Mouse (Mus musculus): ENCODE data around the gene Ipo4. TPM values are rescaled to one million over a fixed set of nuclear protein-coding genes. Genes with fewer than 3 reads are reported as not detected.
A peak's percentile ranks its signal among the peaks of the same experiment; 100 is the strongest.

Gene Ipo4
- 119 and 126 TPM in 2 replicates for polyA plus RNA-seq (2015; fragmentation: Nextera tagmentation; extraction: Ambion mirVana)

DNA sequence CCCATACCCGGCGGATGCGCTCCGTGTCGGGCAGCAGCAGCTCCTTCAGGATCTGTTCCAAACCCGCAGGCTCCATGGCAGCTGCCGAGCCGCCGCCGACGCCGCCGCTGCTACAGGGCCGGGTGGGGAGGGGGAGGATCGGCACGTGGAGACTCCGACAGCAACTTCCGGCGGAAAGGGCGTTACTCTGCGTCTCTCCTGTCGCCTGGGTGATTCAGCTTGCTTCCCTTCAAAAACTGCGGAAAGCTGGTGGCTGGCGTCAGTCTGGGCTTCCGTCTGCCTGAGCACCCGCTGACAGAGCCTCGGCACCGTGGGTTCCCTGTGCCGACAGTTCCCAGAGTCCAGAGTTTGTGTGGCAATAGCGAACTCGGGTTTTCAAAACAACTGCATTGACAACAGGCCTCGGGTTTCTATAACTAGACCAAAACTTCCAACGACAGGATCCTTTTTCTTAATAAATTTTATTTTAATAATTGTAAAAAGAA lies at the start of gene Ipo4:
Gene Ipo4 (minus strand): TSS at position 435 of the 485 bp plus-strand sequence.
- Histone ChIP-seq H3K27me3 (no peaks in the 10 kb centered on the region), H3K27ac (replicated peaks) (peak within 1 kb of the TSS; percentile 84), H3K4me3 (peak within 1 kb of the TSS; percentile 85), H3K36me3 (peaks cover 70% of the 10 kb centered on the region), H3K9me3 (no peaks in the 10 kb centered on the region), H3K4me2 (peak within 1 kb of the TSS; percentile 95), H3K9ac (peak within 1 kb of the TSS; percentile 90), H3K4me1 (replicated peaks) (peaks cover 25% of the 10 kb centered on the region)
- ATAC-seq (ENCODE audit: low FRiP score, low read depth): peak; percentile 89
- 2% methylated on average over 33 of the region's 33 CpGs for WGBS

DNA sequence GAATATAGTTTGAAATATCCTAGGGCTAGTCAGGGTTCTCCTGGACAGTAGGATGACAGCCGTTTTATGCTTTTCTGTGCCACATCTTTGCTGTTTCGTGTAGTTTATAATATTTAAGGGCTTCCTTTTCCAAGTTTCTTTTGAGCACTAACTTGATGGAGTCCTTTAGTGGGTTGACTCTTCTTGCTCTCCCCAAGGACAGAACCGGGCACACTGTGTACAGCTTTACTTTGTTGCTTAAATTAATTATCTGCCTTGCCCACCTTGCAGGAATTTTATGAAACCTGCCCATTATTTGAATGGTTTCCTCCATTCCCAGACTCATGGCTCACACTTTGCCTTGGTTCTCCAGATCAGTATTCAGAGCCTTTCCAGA lies 46.3 kb upstream of the Ipo4 start:
- no peak; the same call in 1 of the 2 replicates for ATAC-seq (ENCODE audit: low FRiP score, low read depth)
- Histone ChIP-seq H3K27ac (replicated peaks) (peak overlapping the region; percentile 81), H3K4me1 (replicated peaks) (peaks cover 13% of the 10 kb centered on the region), H3K27me3 (no peaks in the 10 kb centered on the region), H3K36me3 (peaks cover 26% of the 10 kb centered on the region), H3K9me3 (no peaks in the 10 kb centered on the region), H3K9ac (peak overlapping the region; percentile 38), H3K4me3 (peak overlapping the region; percentile 78), H3K4me2 (peak overlapping the region; percentile 90)
- 12% methylated on average over 3 of the region's 3 CpGs for WGBS

DNA sequence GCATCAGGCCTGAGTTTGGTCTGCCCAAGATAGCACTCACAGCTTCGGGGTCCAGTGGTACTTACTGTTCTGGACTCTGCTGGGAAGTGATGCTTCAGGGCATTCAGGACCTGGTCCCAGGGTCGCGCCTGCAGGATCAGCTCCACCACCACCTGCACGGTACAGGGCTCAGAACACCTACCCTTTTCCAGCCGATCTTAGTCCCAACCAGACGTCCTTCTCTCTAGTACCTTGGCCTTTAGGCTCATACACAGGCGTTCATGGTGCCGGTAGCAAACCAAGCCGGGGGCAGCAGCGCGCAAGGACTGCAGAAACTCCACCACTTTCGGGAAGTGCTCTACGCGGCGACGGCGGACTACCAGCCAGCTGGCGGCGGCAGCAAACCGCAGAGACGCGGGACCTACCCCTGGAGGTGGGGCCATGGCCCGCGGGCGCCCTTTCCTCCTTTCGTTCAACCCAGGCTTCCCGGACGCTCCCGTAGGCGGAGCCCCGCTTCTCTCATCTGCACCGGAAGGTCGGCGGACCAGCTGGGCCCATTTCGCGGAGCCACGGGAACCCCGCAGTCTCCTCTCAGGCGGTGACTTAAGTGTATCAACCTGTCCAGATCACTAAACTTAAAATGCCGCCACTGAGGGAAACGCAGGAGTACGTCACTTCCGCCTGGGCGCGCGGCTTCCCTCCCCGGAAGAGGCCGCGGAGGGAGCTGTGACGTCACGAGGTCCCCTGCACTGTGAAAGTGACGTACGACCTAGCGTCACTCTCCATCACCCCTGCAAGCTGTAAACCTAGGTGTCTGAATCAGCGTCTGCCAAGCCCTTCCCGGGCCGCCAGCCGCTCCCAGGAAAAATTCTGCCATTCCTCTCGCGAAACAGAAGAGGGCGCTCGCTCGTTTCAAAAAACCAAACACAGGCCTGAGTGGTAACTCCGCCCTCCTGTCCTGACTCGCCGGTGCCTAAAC lies 45.7 kb upstream of the Ipo4 start, which contains the start of gene Tinf2:
Gene Tinf2 (minus strand): TSS at position 661 of the 958 bp plus-strand sequence.
- Histone ChIP-seq H3K4me2 (peak within 1 kb of the TSS; percentile 90), H3K9me3 (no peaks in the 10 kb centered on the region), H3K9ac (peak within 1 kb of the TSS; percentile 59), H3K4me3 (peak within 1 kb of the TSS; percentile 78), H3K4me1 (replicated peaks) (peaks cover 13% of the 10 kb centered on the region), H3K27ac (replicated peaks) (peak within 1 kb of the TSS; percentile 81), H3K36me3 (peaks cover 32% of the 10 kb centered on the region), H3K27me3 (no peaks in the 10 kb centered on the region)
- WGBS: under 1% methylated on average over 66 of the region's 66 CpGs
- ATAC-seq (ENCODE audit: low FRiP score, low read depth): peak; percentile 99

DNA sequence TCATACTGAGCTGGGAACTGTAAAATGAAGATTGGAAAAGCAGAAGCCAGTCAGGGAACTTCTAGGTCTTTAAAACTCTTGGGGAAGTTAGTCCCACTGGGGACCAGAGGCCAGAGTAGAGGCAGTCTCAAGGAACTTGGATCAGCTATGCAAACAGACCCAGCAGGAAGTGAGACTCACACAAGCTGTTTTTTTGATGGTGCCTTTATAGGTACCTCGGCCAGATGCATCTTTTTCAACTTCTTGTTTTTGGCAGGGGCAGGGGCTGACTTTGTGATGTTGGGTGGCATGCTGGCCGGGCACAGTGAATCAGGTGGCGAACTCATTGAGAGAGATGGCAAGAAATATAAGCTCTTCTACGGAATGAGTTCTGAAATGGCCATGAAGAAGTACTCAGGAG lies 41.9 kb upstream of the Ipo4 start:
- 93% methylated on average over 4 of the region's 4 CpGs for WGBS
- H3K9ac ChIP-seq: no peak overlapping the region

DNA sequence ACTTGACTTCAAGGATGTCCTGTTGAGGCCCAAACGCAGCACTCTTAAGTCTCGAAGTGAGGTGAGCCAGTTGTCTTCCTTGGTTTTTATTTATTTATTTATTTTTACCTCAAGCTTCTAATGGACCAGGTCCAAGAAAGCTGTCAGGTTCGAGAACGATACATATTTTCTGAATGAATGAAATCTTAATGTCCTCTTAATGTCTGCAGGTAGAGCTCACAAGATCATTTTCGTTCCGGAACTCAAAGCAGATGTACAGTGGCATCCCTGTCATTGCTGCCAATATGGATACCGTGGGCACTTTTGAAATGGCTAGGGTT lies 36.9 kb upstream of the Ipo4 start:
- peak overlapping the region; percentile 93; the same call in 1 of the 2 replicates for H3K27ac ChIP-seq (replicated peaks)
- WGBS: 88% methylated on average over 7 of the region's 7 CpGs

More for the DNA sequence above, 41.9 kb upstream of the Ipo4 start:
- H3K36me3 ChIP-seq: peaks cover 45% of the 10 kb centered on the region
- no peak overlapping the region for H3K27ac ChIP-seq (replicated peaks)
- no peak overlapping the region for H3K4me3 ChIP-seq
- ATAC-seq (ENCODE audit: low FRiP score, low read depth): no peak
- H3K4me1 ChIP-seq (replicated peaks): peaks cover 18% of the 10 kb centered on the region
- no peaks in the 10 kb centered on the region for H3K9me3 ChIP-seq
- H3K27me3 ChIP-seq: no peaks in the 10 kb centered on the region
- H3K4me2 ChIP-seq: no peak overlapping the region

DNA sequence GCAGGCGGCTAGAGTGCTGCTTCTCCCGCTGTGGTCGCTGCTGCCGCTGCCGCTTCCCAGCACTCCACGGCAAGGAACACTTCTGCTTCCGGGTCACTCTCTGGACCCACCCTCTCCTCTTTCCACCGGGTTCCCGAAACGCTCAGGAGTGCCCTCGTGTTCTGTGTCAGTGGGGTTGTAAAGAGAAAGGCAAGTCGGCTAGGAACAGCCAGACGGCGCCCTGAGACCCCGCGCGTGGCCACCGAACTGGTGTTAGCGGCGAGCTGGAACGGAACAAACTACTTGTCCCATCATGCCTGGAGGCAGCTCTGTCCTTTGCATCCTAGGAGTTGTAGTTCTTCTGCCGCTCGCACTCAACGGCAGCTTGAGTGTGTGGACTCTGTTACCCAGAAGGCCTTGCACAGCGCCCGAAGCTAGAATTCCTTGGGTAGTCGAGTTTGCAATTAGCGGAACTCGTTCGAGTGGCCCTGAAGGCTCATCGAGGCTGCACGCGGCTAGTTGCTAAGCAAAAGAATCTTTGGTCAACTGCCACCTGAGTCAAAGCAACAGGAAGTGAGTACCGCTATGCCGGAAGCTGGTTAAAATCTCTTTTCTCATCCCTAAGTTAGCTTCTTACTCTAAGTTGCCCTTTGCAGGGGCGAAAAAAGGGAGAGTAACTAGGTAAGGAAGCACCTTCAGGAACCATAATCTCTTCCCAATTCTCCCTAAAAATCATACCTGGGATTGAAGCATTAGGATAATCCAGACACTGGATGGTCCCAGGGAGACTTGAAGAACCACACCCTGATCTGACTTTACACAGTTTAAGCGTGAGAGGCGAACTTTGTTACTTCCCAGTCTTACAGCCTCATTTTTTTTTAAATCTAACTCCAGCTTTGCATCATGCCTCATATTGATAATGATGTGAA lies 36.3 kb upstream of the Ipo4 start, which contains the start of the genes Gmpr2 and Nedd8:
Gene Gmpr2 (plus strand): TSS at position 109 of the 908 bp plus-strand sequence.
Gene Nedd8 (minus strand): TSS at position 292 of the 908 bp plus-strand sequence.
- ATAC-seq (ENCODE audit: low FRiP score, low read depth): peak; percentile 98
- Histone ChIP-seq H3K9ac (peak within 1 kb of the TSS; percentile 67), H3K27me3 (no peaks in the 10 kb centered on the region), H3K4me2 (peak within 1 kb of the TSS; percentile 65), H3K27ac (replicated peaks) (peak within 1 kb of the TSS; percentile 93), H3K36me3 (peaks cover 21% of the 10 kb centered on the region), H3K9me3 (no peaks in the 10 kb centered on the region), H3K4me1 (replicated peaks) (peaks cover 28% of the 10 kb centered on the region), H3K4me3 (peak within 1 kb of the TSS; percentile 65)
- WGBS: under 1% methylated on average over 38 of the region's 38 CpGs

More for the DNA sequence above, 36.9 kb upstream of the Ipo4 start:
- H3K9ac ChIP-seq: peak overlapping the region; percentile 45
- H3K27me3 ChIP-seq: no peaks in the 10 kb centered on the region
- H3K4me1 ChIP-seq (replicated peaks): peaks cover 28% of the 10 kb centered on the region
- peak overlapping the region; percentile 65 for H3K4me3 ChIP-seq
- peak overlapping the region; percentile 65 for H3K4me2 ChIP-seq
- no peak for ATAC-seq (ENCODE audit: low FRiP score, low read depth)
- H3K9me3 ChIP-seq: no peaks in the 10 kb centered on the region
- peaks cover 27% of the 10 kb centered on the region for H3K36me3 ChIP-seq

DNA sequence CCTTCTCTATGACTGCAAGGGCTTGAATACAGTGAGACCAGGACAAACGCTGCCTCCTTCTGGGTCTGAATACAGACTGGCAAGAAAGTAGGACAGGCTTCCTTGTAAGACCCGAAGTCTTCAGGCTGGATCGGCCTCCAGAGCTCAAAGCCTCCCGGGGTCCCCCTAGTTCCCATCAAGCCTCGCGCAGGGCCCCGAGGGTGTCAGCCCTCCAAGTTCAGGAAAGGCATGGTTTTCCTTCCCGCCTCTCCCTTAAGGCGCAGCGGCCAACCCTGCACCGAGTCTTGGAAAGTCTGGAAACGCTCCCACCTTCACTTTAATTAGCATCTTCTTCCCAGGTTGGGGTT lies 35.7 kb upstream of the Ipo4 start:
- peak overlapping the region; percentile 65 for H3K4me3 ChIP-seq
- peaks cover 19% of the 10 kb centered on the region for H3K36me3 ChIP-seq
- H3K4me2 ChIP-seq: peak overlapping the region; percentile 65
- H3K9me3 ChIP-seq: no peaks in the 10 kb centered on the region
- WGBS: under 1% methylated on average over 12 of the region's 12 CpGs
- ATAC-seq (ENCODE audit: low FRiP score, low read depth): peak; percentile 63
- peak overlapping the region; percentile 67 for H3K9ac ChIP-seq
- peak overlapping the region; percentile 93 for H3K27ac ChIP-seq (replicated peaks)
- H3K27me3 ChIP-seq: no peaks in the 10 kb centered on the region
- H3K4me1 ChIP-seq (replicated peaks): peaks cover 28% of the 10 kb centered on the region

DNA sequence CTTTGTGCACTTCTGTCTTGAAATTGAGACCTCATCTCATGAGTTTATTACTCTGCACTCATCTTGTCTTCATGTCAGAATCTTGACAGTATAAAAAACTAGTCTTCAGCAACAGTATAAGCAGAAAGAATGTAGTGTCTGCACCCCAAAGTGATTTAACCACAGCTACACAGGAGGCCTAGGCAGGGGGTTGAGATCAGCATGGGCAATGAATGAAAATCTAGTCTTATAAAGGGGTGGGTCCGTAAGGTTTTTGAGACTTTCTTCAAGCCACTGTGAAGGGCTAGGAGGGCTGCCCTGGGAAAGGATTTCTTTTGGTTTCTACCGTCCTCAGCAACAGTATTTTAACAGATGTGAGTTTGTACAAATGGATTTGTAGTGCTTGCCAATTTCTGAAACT lies 24.9 kb upstream of the Ipo4 start:
- 35% methylated on average over 2 of the region's 2 CpGs for WGBS
- H3K27ac ChIP-seq (replicated peaks): peak overlapping the region; percentile 87
- no peaks in the 10 kb centered on the region for H3K9me3 ChIP-seq
- H3K4me3 ChIP-seq: peak overlapping the region; percentile 75
- peaks cover 35% of the 10 kb centered on the region for H3K36me3 ChIP-seq
- ATAC-seq (ENCODE audit: low FRiP score, low read depth): no peak; the same call in none of the 2 replicates
- H3K27me3 ChIP-seq: no peaks in the 10 kb centered on the region
- peak overlapping the region; percentile 58 for H3K4me2 ChIP-seq
- H3K9ac ChIP-seq: no peak overlapping the region
- H3K4me1 ChIP-seq (replicated peaks): peaks cover 14% of the 10 kb centered on the region

- peak; percentile 96 for ATAC-seq (ENCODE audit: low FRiP score, low read depth)
- Histone ChIP-seq H3K4me3 (peak within 1 kb of the TSS; percentile 75), H3K4me1 (replicated peaks) (peaks cover 14% of the 10 kb centered on the region), H3K9ac (peak within 1 kb of the TSS; percentile 69), H3K27ac (replicated peaks) (peak within 1 kb of the TSS; percentile 87), H3K4me2 (peak within 1 kb of the TSS; percentile 58), H3K36me3 (peaks cover 35% of the 10 kb centered on the region), H3K27me3 (no peaks in the 10 kb centered on the region), H3K9me3 (no peaks in the 10 kb centered on the region)
- under 1% methylated on average over 39 of the region's 39 CpGs for WGBS
Measured at GRCm38 (mm10) chr14:55659960-55660573, 24.3 kb upstream of the Ipo4 start, which contains the start of gene Mdp1. Mdp1 (minus strand) TSS chr14:55660508.

DNA sequence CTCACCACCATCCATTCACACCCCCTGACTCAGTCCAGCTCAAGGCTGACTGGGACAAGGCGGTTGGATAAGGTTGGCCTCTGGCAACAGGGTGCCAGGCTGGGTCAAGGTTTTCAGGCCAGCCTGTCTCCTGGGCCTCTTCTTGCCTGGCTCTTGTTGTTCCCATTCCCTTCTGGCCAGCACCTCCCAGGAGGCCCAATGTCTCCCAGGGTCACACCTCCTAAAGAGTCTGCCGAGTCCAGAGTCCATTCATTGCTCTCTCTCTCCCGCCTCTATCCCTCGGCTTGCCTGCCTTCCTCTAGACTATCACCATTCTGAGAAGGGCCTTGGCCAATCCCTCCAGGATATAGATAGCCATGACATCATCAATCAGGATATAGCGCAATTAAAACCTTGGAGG lies 22.3 kb upstream of the Ipo4 start:
- H3K4me2 ChIP-seq: no peak overlapping the region
- no peak overlapping the region for H3K4me3 ChIP-seq
- 96% methylated on average over 5 of the region's 5 CpGs for WGBS
- no peak overlapping the region for H3K27ac ChIP-seq (replicated peaks)
- no peaks in the 10 kb centered on the region for H3K9me3 ChIP-seq
- H3K36me3 ChIP-seq: peaks cover 28% of the 10 kb centered on the region
- ATAC-seq (ENCODE audit: low FRiP score, low read depth): no peak
- no peak overlapping the region for H3K9ac ChIP-seq
- peaks cover 14% of the 10 kb centered on the region for H3K4me1 ChIP-seq (replicated peaks)
- H3K27me3 ChIP-seq: no peaks in the 10 kb centered on the region

DNA sequence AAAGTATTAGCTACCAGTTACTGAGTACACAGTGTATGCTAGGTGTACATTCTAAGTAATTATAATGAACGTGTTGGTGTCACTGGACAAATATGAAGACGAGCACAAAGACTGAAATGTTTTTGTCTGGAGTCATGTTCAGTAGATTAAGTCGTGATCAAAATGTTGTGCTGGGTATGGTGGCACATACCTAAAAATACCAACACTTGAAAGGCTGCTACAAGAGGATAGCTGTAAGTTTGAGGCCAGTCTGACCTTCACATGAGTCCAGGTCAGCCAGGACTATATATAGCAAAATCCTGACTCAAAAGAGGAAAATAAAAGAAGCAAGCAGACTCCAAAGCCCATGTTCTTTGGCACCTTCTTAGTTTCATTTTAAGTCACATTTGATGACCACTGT lies 21.2 kb upstream of the Ipo4 start:
- Histone ChIP-seq H3K4me3 (no peak overlapping the region), H3K27ac (replicated peaks) (no peak overlapping the region), H3K9ac (no peak overlapping the region), H3K9me3 (no peaks in the 10 kb centered on the region), H3K4me1 (replicated peaks) (peaks cover 14% of the 10 kb centered on the region), H3K36me3 (peaks cover 20% of the 10 kb centered on the region), H3K4me2 (no peak overlapping the region), H3K27me3 (no peaks in the 10 kb centered on the region)
- ATAC-seq (ENCODE audit: low FRiP score, low read depth): no peak
- WGBS: 90% methylated on average over 3 of the region's 3 CpGs

Measured in hindbrain, embryonic 15.5 days (tissue).